Mouse (Mus musculus) brain, embryonic 14.5 days (tissue): Measurements from ENCODE around the gene Vmn1r200.

Source experiments
- CTCF ChIP-seq: fragments of 200-500 bp; IDR thresholded peaks from 2 replicates; pipeline ENCODE4 v1.5.1; 2012; ENCODE audit warnings: inconsistent platforms, mild to moderate bottlenecking, moderate library complexity, borderline replicate concordance; ENCODE audit not compliant: insufficient read depth, insufficient read length; ENCODE audit errors: extremely low read depth
- POLR2A ChIP-seq: fragments of 200-500 bp; IDR thresholded peaks from 2 replicates; pipeline ENCODE4 v1.6.1; 2012; ENCODE audit warnings: mild to moderate bottlenecking, inconsistent platforms, borderline replicate concordance; ENCODE audit not compliant: poor library complexity, insufficient read depth, insufficient read length, severe bottlenecking; ENCODE audit errors: extremely low read depth

DNA sequence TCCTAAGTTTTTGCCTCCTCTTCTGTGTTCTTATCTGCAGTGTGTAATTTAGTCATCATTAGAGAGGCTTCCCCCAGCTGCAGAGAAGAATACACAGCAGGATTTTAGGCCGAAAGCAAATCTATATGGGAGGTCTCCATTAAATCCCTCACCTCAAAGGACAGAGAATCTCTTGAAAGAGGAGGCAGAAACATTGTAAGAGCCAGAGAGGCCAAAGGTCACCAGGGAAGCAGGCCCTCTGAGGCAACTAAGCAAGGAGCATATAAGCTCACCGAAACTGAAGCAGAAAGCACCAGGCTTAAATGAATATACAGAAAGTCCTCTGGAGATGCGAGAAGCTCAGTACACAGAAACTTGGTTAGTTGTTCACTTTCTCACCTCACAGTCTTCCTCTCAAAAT, at the start of gene Vmn1r200:
- TF ChIP-seq CTCF (no peak), POLR2A (no peak)
